In the genomic region with DNA sequence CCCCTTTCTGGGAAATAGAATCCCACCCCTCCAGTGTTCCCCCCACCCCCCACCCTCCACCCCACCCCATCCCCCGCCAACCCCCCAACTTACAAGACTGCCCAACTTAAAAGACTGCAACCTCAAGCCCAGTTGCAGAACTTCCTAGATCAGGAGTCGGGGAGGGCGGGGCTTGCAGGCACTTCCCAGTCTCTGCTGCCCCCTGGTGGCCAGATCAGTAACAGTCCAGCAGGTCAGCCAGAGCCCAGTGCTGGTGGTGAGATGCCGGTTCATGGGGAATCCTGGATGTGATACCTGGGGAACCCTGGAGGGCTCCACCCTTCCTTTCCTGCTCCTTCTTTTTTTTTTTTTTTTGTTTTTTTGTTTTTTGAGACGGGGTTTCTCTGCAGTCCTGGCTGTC, we compare ENCODE assay signal across 8 mouse cellular contexts. TPM values are rescaled to one million over a fixed set of nuclear protein-coding genes. Genes with fewer than 3 reads are reported as not detected.
DNase-seq lines count a peak whose midpoint lies in the region; ATAC-seq and TF ChIP-seq lines count a peak whose summit lies in the region.

No protein-coding gene starts in this region.

- TF ChIP-seq POLR2A in MEL (IDR thresholded peaks at IDR 0.05; ENCODE audit: control insufficient read depth in 1 of 2, insufficient read depth in 1 of 2, low read depth in 1 of 2, low read length in 2 of 2, poor library complexity in 1 of 2), result no peak

- no peak overlapping the region for H3K4me2 ChIP-seq in forebrain, embryonic 15.5 days (replicated peaks)
- H3K4me2 ChIP-seq in lung, embryonic 16.5 days (ENCODE audit: low read depth, low read length), result no peak overlapping the region

- peaks cover 5 to 17% of the 10 kb centered on the region in 2 experiments for H3K4me1 ChIP-seq in MEL (ENCODE audit: control insufficient read depth in 1 of 2, insufficient read depth in 2 of 2, low read length in 2 of 2)
- peaks cover 11% of the 10 kb centered on the region for H3K4me1 ChIP-seq in forebrain, embryonic 15.5 days
- H3K4me1 ChIP-seq in lung, embryonic 16.5 days (replicated peaks; ENCODE audit: control insufficient read depth, insufficient read depth, low read length), result peaks cover 11% of the 10 kb centered on the region

- no peaks in the 10 kb centered on the region for H3K9me3 ChIP-seq in MEL (replicated peaks; ENCODE audit: insufficient read depth, low read length)
- no peaks in the 10 kb centered on the region for H3K9me3 ChIP-seq in forebrain, embryonic 15.5 days
- 0 out of 2 replicates have a peak, but pooled peaks cover 2% of the 10 kb centered on the region for H3K9me3 ChIP-seq in lung, embryonic 16.5 days (ENCODE audit: control insufficient read depth, low read length)

- H3K27me3 ChIP-seq in MEL (ENCODE audit: control insufficient read depth in 1 of 2, insufficient read depth in 2 of 2, low read length in 2 of 2), result no peaks in the 10 kb centered on the region
- no peaks in the 10 kb centered on the region for H3K27me3 ChIP-seq in forebrain, embryonic 15.5 days
- no peaks in the 10 kb centered on the region for H3K27me3 ChIP-seq in lung, embryonic 16.5 days (ENCODE audit: control insufficient read depth, insufficient read depth, low read depth, low read length)

- peak overlapping the region in 1 of 2 experiments; percentile 47; a peak in 2 of 4 replicates for H3K4me3 ChIP-seq in MEL (ENCODE audit: control insufficient read depth in 1 of 2, insufficient read depth in 1 of 2, low read depth in 2 of 2, low read length in 2 of 2)
- no peak overlapping the region for H3K4me3 ChIP-seq in forebrain, embryonic 15.5 days
- H3K4me3 ChIP-seq in lung, embryonic 16.5 days (ENCODE audit: low read length), result no peak overlapping the region

- TF ChIP-seq EP300 in MEL (IDR thresholded peaks at IDR 0.05; ENCODE audit: low read depth in 1 of 2, low read length in 2 of 2), result no peak

- peak; percentile 35; the same call in 1 of the 2 replicates for ATAC-seq in forebrain, embryonic 15.5 days (replicated peaks)
- peak; percentile 73; the same call in 1 of the 2 replicates for ATAC-seq in lung, embryonic 16.5 days (ENCODE audit: low read depth)

- TF ChIP-seq RAD21 in MEL (IDR thresholded peaks at IDR 0.05; ENCODE audit: low read depth, low read length), result peak; percentile 92

- H3K27ac ChIP-seq in MEL (ENCODE audit: control insufficient read depth, low read depth, low read length), result no peak overlapping the region
- H3K27ac ChIP-seq in forebrain, embryonic 15.5 days (replicated peaks), result no peak overlapping the region
- H3K27ac ChIP-seq in lung, embryonic 16.5 days (ENCODE audit: low read length), result no peak overlapping the region

- WGBS in forebrain, embryonic 15.5 days, result 0% methylated on average over 5 of the region's 5 CpGs
- 2% methylated on average over 5 of the region's 5 CpGs for WGBS in lung, embryonic 16.5 days

- peak; percentile 94 for DNase-seq in MEL (ENCODE audit: low read depth, low spot score)
- DNase-seq in cerebellum, adult 11 months, result peak; percentile 83
- DNase-seq in heart, postnatal 4 days, result peak; percentile 97
- peak; percentile 86 for DNase-seq in layer of hippocampus, adult 9-10 months (ENCODE audit: low spot score)
- DNase-seq in retina, adult 2 months (ENCODE audit: low read depth, low spot score), result peak; percentile 72
- DNase-seq in thymus, postnatal 25 days, result peak; percentile 93

- peak overlapping the region; percentile 53; the same call in 1 of the 2 replicates for H3K9ac ChIP-seq in MEL (ENCODE audit: control insufficient read depth, low read depth, low read length, poor library complexity, severe bottlenecking)
- H3K9ac ChIP-seq in forebrain, embryonic 15.5 days (replicated peaks), result no peak overlapping the region
- H3K9ac ChIP-seq in lung, embryonic 16.5 days (ENCODE audit: low read length), result no peak overlapping the region

- peak; percentile 69 to 99 (median 94) for TF ChIP-seq CTCF in MEL (IDR thresholded peaks at IDR 0.05 in 2 of 3, conservative IDR thresholded peaks at IDR 0.05 in 1 of 3; ENCODE audit: control insufficient read depth in 1 of 3, insufficient read depth in 1 of 3, low read depth in 2 of 3, low read length in 3 of 3, poor library complexity in 1 of 3, severe bottlenecking in 1 of 3)

- H3K36me3 ChIP-seq in MEL (ENCODE audit: control insufficient read depth in 1 of 2, insufficient read depth in 2 of 2, low read length in 2 of 2), result peaks cover 0 to 2% of the 10 kb centered on the region in 2 experiments; a peak in 1 of 4 replicates
- H3K36me3 ChIP-seq in forebrain, embryonic 15.5 days, result no peaks in the 10 kb centered on the region
- H3K36me3 ChIP-seq in lung, embryonic 16.5 days (ENCODE audit: control insufficient read depth, insufficient read depth, low read length), result no peaks in the 10 kb centered on the region

- no peaks in the 10 kb centered on the region for H3K79me2 ChIP-seq in MEL (ENCODE audit: control insufficient read depth, insufficient read depth, low read length, poor library complexity)

TF ChIP-seq in MEL, 35 proteins besides CTCF, POLR2A, EP300 and RAD21:
- TF ChIP-seq CHD1 (IDR thresholded peaks at IDR 0.05; ENCODE audit: low read depth, low read length) (no peak), SIN3A (IDR thresholded peaks at IDR 0.05; ENCODE audit: low read length) (peak; percentile 9; the same call in 1 of the 2 replicates), TBP (IDR thresholded peaks at IDR 0.05; ENCODE audit: low read depth, low read length) (0 out of 2 replicates have a peak, but pooled peaks have one; percentile 12), POLR2AphosphoS5 (IDR thresholded peaks at IDR 0.05; ENCODE audit: borderline replicate concordance, low read depth, low read length) (no peak), MAX (IDR thresholded peaks at IDR 0.05; ENCODE audit: low read length) (no peak), USF2 (IDR thresholded peaks at IDR 0.05; ENCODE audit: borderline replicate concordance in 1 of 2, insufficient read depth in 1 of 2, low read depth in 1 of 2, low read length in 2 of 2) (no peak), KAT2A (conservative IDR thresholded peaks at IDR 0.05; ENCODE audit: low read depth, low read length) (no peak), ZC3H11A (IDR thresholded peaks at IDR 0.05; ENCODE audit: low read depth, low read length) (peak; percentile 80), ELF1 (IDR thresholded peaks at IDR 0.05; ENCODE audit: low read depth, low read length) (peak; percentile 86), UBTF (IDR thresholded peaks at IDR 0.05; ENCODE audit: borderline replicate concordance, insufficient read depth, low read depth, low read length) (no peak), SMC3 (IDR thresholded peaks at IDR 0.05; ENCODE audit: low read depth, low read length) (peak; percentile 86), GATA1 (IDR thresholded peaks at IDR 0.05; ENCODE audit: low read depth, low read length) (no peak)

RNA-seq across cellular contexts. Expression of gene Plcg2, which starts 23.1 kb away (rescaled TPM):
- 19.0 and 21.0 TPM in 2 replicates for total RNA-seq in MEL (2012; rRNA removed)
- 10 to 100 TPM; 23.3 to 78.7 TPM for polyA plus RNA-seq in MEL (2012; ENCODE audit: insufficient read depth in 1 of 2, insufficient read length in 2 of 2, low read depth in 1 of 2, low replicate concordance in 2 of 2, missing spikeins in 1 of 2)
- polyA plus RNA-seq in forebrain, embryonic 15.5 days (2015; fragmentation: Nextera tagmentation; extraction: Ambion mirVana), result 0.86 and 0.89 TPM in 2 replicates
- total RNA-seq in heart, postnatal 4 days (2021), result 10 to 100 TPM; 13.9 to 16.3 TPM
- polyA plus RNA-seq in lung, embryonic 16.5 days (2015; fragmentation: Nextera tagmentation; extraction: Ambion mirVana), result 4.3 and 5.0 TPM in 2 replicates
